Comparison of ENCODE assay signal across 8 mouse cellular contexts in genomic region chr11:69979827-69980195, GRCm38 (mm10). TPM values are rescaled to one million over a fixed set of nuclear protein-coding genes. Genes with fewer than 3 reads are reported as not detected.
DNase-seq lines count a peak whose midpoint lies in the region; ATAC-seq and TF ChIP-seq lines count a peak whose summit lies in the region.

No protein-coding gene starts in this region.

- TF ChIP-seq POLR2A in cortical plate, adult 2 months (IDR thresholded peaks at IDR 0.05; ENCODE audit: extremely low read depth, insufficient read depth, low read length) = no peak

- 2% methylated on average over 16 of the region's 16 CpGs for WGBS in kidney, embryonic 16.5 days
- WGBS in hindbrain, embryonic 15.5 days = 4% methylated on average over 16 of the region's 16 CpGs
- WGBS in midbrain, embryonic 14.5 days = 3% methylated on average over 16 of the region's 16 CpGs

- no peaks in the 10 kb centered on the region for H3K9me3 ChIP-seq in kidney, embryonic 16.5 days (ENCODE audit: low read length)
- no peaks in the 10 kb centered on the region for H3K9me3 ChIP-seq in hindbrain, embryonic 15.5 days
- no peaks in the 10 kb centered on the region for H3K9me3 ChIP-seq in midbrain, embryonic 14.5 days (ENCODE audit: control insufficient read depth, low read length)

- ATAC-seq in kidney, embryonic 16.5 days (ENCODE audit: low FRiP score, low TSS enrichment) = no peak
- ATAC-seq in hindbrain, embryonic 15.5 days (ENCODE audit: low FRiP score, low read depth) = no peak
- ATAC-seq in midbrain, embryonic 14.5 days (ENCODE audit: low FRiP score, low TSS enrichment) = no peak

- peak overlapping the region; percentile 99 for H3K27ac ChIP-seq in kidney, embryonic 16.5 days (ENCODE audit: low read length)
- 0 out of 2 replicates have a peak overlapping the region, but pooled peaks have one; percentile 11 for H3K27ac ChIP-seq in cortical plate, adult 2 months (ENCODE audit: insufficient read depth, low read length)
- peak overlapping the region; percentile 100 for H3K27ac ChIP-seq in hindbrain, embryonic 15.5 days (replicated peaks)
- peak overlapping the region; percentile 99 for H3K27ac ChIP-seq in midbrain, embryonic 14.5 days (replicated peaks; ENCODE audit: low read depth, low read length)

- no peak for TF ChIP-seq CTCF in cortical plate, adult 2 months (IDR thresholded peaks at IDR 0.05; ENCODE audit: extremely low read depth, insufficient read depth, low read length)

- H3K4me1 ChIP-seq in kidney, embryonic 16.5 days (ENCODE audit: insufficient read depth, low read length) = peaks cover 28% of the 10 kb centered on the region
- H3K4me1 ChIP-seq in cortical plate, adult 2 months (ENCODE audit: control insufficient read depth, insufficient read depth, low read length) = peaks cover 7% of the 10 kb centered on the region; the same call in 1 of the 2 replicates
- peaks cover 40% of the 10 kb centered on the region for H3K4me1 ChIP-seq in hindbrain, embryonic 15.5 days (replicated peaks)
- H3K4me1 ChIP-seq in midbrain, embryonic 14.5 days (ENCODE audit: control insufficient read depth, insufficient read depth, low read length) = peaks cover 33% of the 10 kb centered on the region

- peak overlapping the region; percentile 99 for H3K9ac ChIP-seq in kidney, embryonic 16.5 days (replicated peaks; ENCODE audit: low read length)
- H3K9ac ChIP-seq in hindbrain, embryonic 15.5 days = peak overlapping the region; percentile 100
- H3K9ac ChIP-seq in midbrain, embryonic 14.5 days (replicated peaks; ENCODE audit: low read length) = peak overlapping the region; percentile 98

- peak overlapping the region; percentile 100 for H3K4me3 ChIP-seq in kidney, embryonic 16.5 days (ENCODE audit: low read length)
- peak overlapping the region; percentile 56 for H3K4me3 ChIP-seq in cortical plate, adult 2 months (ENCODE audit: insufficient read depth, low read length)
- H3K4me3 ChIP-seq in hindbrain, embryonic 15.5 days = peak overlapping the region; percentile 100
- peak overlapping the region; percentile 100 for H3K4me3 ChIP-seq in midbrain, embryonic 14.5 days (replicated peaks; ENCODE audit: low read depth, low read length)

- peaks cover 37% of the 10 kb centered on the region for H3K36me3 ChIP-seq in kidney, embryonic 16.5 days (ENCODE audit: insufficient read depth, low read length)
- H3K36me3 ChIP-seq in hindbrain, embryonic 15.5 days = peaks cover 34% of the 10 kb centered on the region
- H3K36me3 ChIP-seq in midbrain, embryonic 14.5 days (ENCODE audit: control insufficient read depth, insufficient read depth, low read length) = peaks cover 40% of the 10 kb centered on the region

- H3K27me3 ChIP-seq in kidney, embryonic 16.5 days (ENCODE audit: insufficient read depth, low read length) = no peaks in the 10 kb centered on the region
- H3K27me3 ChIP-seq in hindbrain, embryonic 15.5 days = no peaks in the 10 kb centered on the region
- no peaks in the 10 kb centered on the region for H3K27me3 ChIP-seq in midbrain, embryonic 14.5 days (ENCODE audit: control insufficient read depth, insufficient read depth, low read length)

- DNase-seq in kidney, postnatal 14 days = no peak
- no peak for DNase-seq in midbrain, embryonic 14.5 days
- no peak for DNase-seq in urinary bladder, postnatal 10 days (ENCODE audit: low spot score)
- no peak for DNase-seq in ovary, adult 18-20 months (ENCODE audit: low spot score)
- DNase-seq in thymus, postnatal 25 days = no peak

- peak overlapping the region; percentile 84 for H3K4me2 ChIP-seq in kidney, embryonic 16.5 days (replicated peaks; ENCODE audit: low read depth, low read length)
- peak overlapping the region; percentile 90 for H3K4me2 ChIP-seq in hindbrain, embryonic 15.5 days
- H3K4me2 ChIP-seq in midbrain, embryonic 14.5 days (ENCODE audit: low read length) = peak overlapping the region; percentile 80

RNA-seq across cellular contexts. Expression of gene Ctdnep1, which starts 1.1 kb away (rescaled TPM):
- 35.7 and 35.8 TPM in 2 replicates for polyA plus RNA-seq in kidney, embryonic 16.5 days (2015; fragmentation: Nextera tagmentation; extraction: Ambion mirVana)
- 121 and 139 TPM in 2 replicates for polyA plus RNA-seq in cortical plate, adult 2 months (2012; rRNA removed)
- polyA plus RNA-seq in hindbrain, embryonic 15.5 days (2015; fragmentation: Nextera tagmentation; extraction: Ambion mirVana) = 23.5 and 27.1 TPM in 2 replicates
- 24.4 and 39.0 TPM in 2 replicates for polyA plus RNA-seq in midbrain, embryonic 14.5 days (2014; fragmentation: Nextera tagmentation; extraction: Ambion mirVana)

RNA-seq across cellular contexts. Expression of gene Elp5, which starts 2.5 kb away (rescaled TPM):
- polyA plus RNA-seq in kidney, embryonic 16.5 days (2015; fragmentation: Nextera tagmentation; extraction: Ambion mirVana) = 124 and 128 TPM in 2 replicates
- 121 and 126 TPM in 2 replicates for polyA plus RNA-seq in cortical plate, adult 2 months (2012; rRNA removed)
- polyA plus RNA-seq in hindbrain, embryonic 15.5 days (2015; fragmentation: Nextera tagmentation; extraction: Ambion mirVana) = 163 and 174 TPM in 2 replicates
- polyA plus RNA-seq in midbrain, embryonic 14.5 days (2014; fragmentation: Nextera tagmentation; extraction: Ambion mirVana) = 162 and 193 TPM in 2 replicates

RNA-seq across cellular contexts. Expression of gene Gabarap, which starts 11.1 kb away (rescaled TPM):
- polyA plus RNA-seq in kidney, embryonic 16.5 days (2015; fragmentation: Nextera tagmentation; extraction: Ambion mirVana) = 437 and 481 TPM in 2 replicates
- polyA plus RNA-seq in cortical plate, adult 2 months (2012; rRNA removed) = 330 and 334 TPM in 2 replicates
- 561 and 571 TPM in 2 replicates for polyA plus RNA-seq in hindbrain, embryonic 15.5 days (2015; fragmentation: Nextera tagmentation; extraction: Ambion mirVana)
- polyA plus RNA-seq in midbrain, embryonic 14.5 days (2014; fragmentation: Nextera tagmentation; extraction: Ambion mirVana) = 616 and 626 TPM in 2 replicates

RNA-seq across cellular contexts. Expression of gene Cldn7, which starts 15.2 kb away (rescaled TPM):
- 225 and 227 TPM in 2 replicates for polyA plus RNA-seq in kidney, embryonic 16.5 days (2015; fragmentation: Nextera tagmentation; extraction: Ambion mirVana)
- not detected in 2 replicates for polyA plus RNA-seq in cortical plate, adult 2 months (2012; rRNA removed)
- 0.34 and 1.0 TPM in 2 replicates for polyA plus RNA-seq in hindbrain, embryonic 15.5 days (2015; fragmentation: Nextera tagmentation; extraction: Ambion mirVana)
- 0.20 TPM in 1 of 2 replicates, not detected in the other for polyA plus RNA-seq in midbrain, embryonic 14.5 days (2014; fragmentation: Nextera tagmentation; extraction: Ambion mirVana)

RNA-seq across cellular contexts. Expression of gene Phf23, which starts 15.8 kb away (rescaled TPM):
- polyA plus RNA-seq in kidney, embryonic 16.5 days (2015; fragmentation: Nextera tagmentation; extraction: Ambion mirVana) = 69.1 and 74.5 TPM in 2 replicates
- 37.6 and 38.2 TPM in 2 replicates for polyA plus RNA-seq in cortical plate, adult 2 months (2012; rRNA removed)
- polyA plus RNA-seq in hindbrain, embryonic 15.5 days (2015; fragmentation: Nextera tagmentation; extraction: Ambion mirVana) = 56.1 and 62.2 TPM in 2 replicates
- polyA plus RNA-seq in midbrain, embryonic 14.5 days (2014; fragmentation: Nextera tagmentation; extraction: Ambion mirVana) = 41.3 and 48.9 TPM in 2 replicates

Comparison
In these comparisons a context has a peak if more than half of its experiments do, and no peak if none do; other contexts are left out.
1. H3K27ac ChIP-seq: peak in every context shown above with its lines; median percentile 100 in hindbrain, embryonic 15.5 days; 99 in kidney, embryonic 16.5 days; 99 in midbrain, embryonic 14.5 days; 11 in cortical plate, adult 2 months.